Mouse (Mus musculus): Measurements from ENCODE around the gene Bcl2l11. TPM values are rescaled to one million over a fixed set of nuclear protein-coding genes. Genes with fewer than 3 reads are reported as not detected.
A peak's percentile ranks its signal among the peaks of the same experiment; 100 is the strongest.
"Not testable (repeated sequence)": the region's sequence is repeated elsewhere in the genome, so short reads cannot be mapped to it uniquely, and the experiment has no call there.

Bcl2l11 gene
- total RNA-seq, 2 experiments from 2014 or later: 6.2 to 7.1 TPM

GRCm38 (mm10) chr2:128166623-128167423 lies 41.0 kb downstream of the Bcl2l11 start:
- intact Hi-C loops (cut with DNase I): no loop called here
- DNase-seq (ENCODE audit: low spot score in 2 of 2): peak; percentile 47 to 58

GRCm38 (mm10) chr2:128167930-128168329 lies 42.1 kb downstream of the Bcl2l11 start:
- DNase-seq (ENCODE audit: low spot score in 2 of 2): no peak
- intact Hi-C loops (cut with DNase I): no loop called here

- no peak for DNase-seq (ENCODE audit: low spot score in 2 of 2)
- intact Hi-C loops (cut with DNase I): no loop called here
These were observed 43.6 kb downstream of the Bcl2l11 start for GRCm38 (mm10) chr2:128169486-128169885.

- intact Hi-C loops (cut with DNase I): no loop called here
- no peak for DNase-seq (ENCODE audit: low spot score in 2 of 2)
These were observed 44.1 kb downstream of the Bcl2l11 start for GRCm38 (mm10) chr2:128169972-128170371.

- no peak for DNase-seq (ENCODE audit: low spot score in 2 of 2)
- intact Hi-C loops (cut with DNase I): no loop called here
These were observed 44.8 kb downstream of the Bcl2l11 start for GRCm38 (mm10) chr2:128170614-128171013.

GRCm38 (mm10) chr2:128172266-128172665 lies 46.4 kb downstream of the Bcl2l11 start:
- intact Hi-C loops (cut with DNase I): no loop called here
- peak in 1 of 2 experiments; percentile 56 for DNase-seq (ENCODE audit: low spot score in 2 of 2)

GRCm38 (mm10) chr2:128174176-128174575 lies 48.3 kb downstream of the Bcl2l11 start:
- no peak for DNase-seq (ENCODE audit: low spot score in 2 of 2)
- intact Hi-C loops (cut with DNase I): no loop called here

- intact Hi-C loops (cut with DNase I): no loop called here
- no peak for DNase-seq (ENCODE audit: low spot score in 2 of 2)
These were observed 48.9 kb downstream of the Bcl2l11 start for GRCm38 (mm10) chr2:128174604-128175342.

- intact Hi-C loops (cut with DNase I): no loop called here
These were observed 49.8 kb downstream of the Bcl2l11 start for GRCm38 (mm10) chr2:128175625-128176024.

GRCm38 (mm10) chr2:128176391-128177044 lies 50.7 kb downstream of the Bcl2l11 start:
- intact Hi-C loops (cut with DNase I): no loop called here
- DNase-seq (ENCODE audit: low spot score in 2 of 2): no peak

More at GRCm38 (mm10) chr2:128175625-128176024, 49.8 kb downstream of the Bcl2l11 start:
- DNase-seq (ENCODE audit: low spot score in 2 of 2): no peak

- intact Hi-C loops (cut with DNase I): no loop called here
- DNase-seq (ENCODE audit: low spot score in 2 of 2): no peak
These were observed 51.4 kb downstream of the Bcl2l11 start for GRCm38 (mm10) chr2:128177241-128177661.

- no peak for DNase-seq (ENCODE audit: low spot score in 2 of 2)
- intact Hi-C loops (cut with DNase I): no loop called here
These were observed 53.4 kb downstream of the Bcl2l11 start for GRCm38 (mm10) chr2:128179126-128179807.

- DNase-seq (ENCODE audit: low spot score in 2 of 2): no peak
- intact Hi-C loops (cut with DNase I): no loop called here
These were observed 54.1 kb downstream of the Bcl2l11 start for GRCm38 (mm10) chr2:128179808-128180379.

- DNase-seq (ENCODE audit: low spot score in 2 of 2); intact Hi-C loops (cut with DNase I): not testable (repeated sequence)
These were observed 56.3 kb downstream of the Bcl2l11 start for GRCm38 (mm10) chr2:128182181-128182580.

- no peak for DNase-seq (ENCODE audit: low spot score in 2 of 2)
- intact Hi-C loops (cut with DNase I): no loop called here
These were observed 56.9 kb downstream of the Bcl2l11 start for GRCm38 (mm10) chr2:128182751-128183150.

- intact Hi-C loops (cut with DNase I): no loop called here
- DNase-seq (ENCODE audit: low spot score in 2 of 2): no peak
These were observed 57.9 kb downstream of the Bcl2l11 start for GRCm38 (mm10) chr2:128183762-128184161.

GRCm38 (mm10) chr2:128185942-128186341 lies 60.1 kb downstream of the Bcl2l11 start:
- intact Hi-C loops (cut with DNase I): no loop called here
- DNase-seq (ENCODE audit: low spot score in 2 of 2): no peak

GRCm38 (mm10) chr2:128187277-128187676 lies 61.4 kb downstream of the Bcl2l11 start:
- DNase-seq (ENCODE audit: low spot score in 2 of 2): no peak
- intact Hi-C loops (cut with DNase I): no loop called here

GRCm38 (mm10) chr2:128188461-128188860 lies 62.6 kb downstream of the Bcl2l11 start:
- no peak for DNase-seq (ENCODE audit: low spot score in 2 of 2)
- intact Hi-C loops (cut with DNase I): no loop called here

Measured in left cerebral cortex, postnatal 36 days (tissue).